Mouse (Mus musculus): ENCODE measurements around the gene Ccdc102a.

DNA sequence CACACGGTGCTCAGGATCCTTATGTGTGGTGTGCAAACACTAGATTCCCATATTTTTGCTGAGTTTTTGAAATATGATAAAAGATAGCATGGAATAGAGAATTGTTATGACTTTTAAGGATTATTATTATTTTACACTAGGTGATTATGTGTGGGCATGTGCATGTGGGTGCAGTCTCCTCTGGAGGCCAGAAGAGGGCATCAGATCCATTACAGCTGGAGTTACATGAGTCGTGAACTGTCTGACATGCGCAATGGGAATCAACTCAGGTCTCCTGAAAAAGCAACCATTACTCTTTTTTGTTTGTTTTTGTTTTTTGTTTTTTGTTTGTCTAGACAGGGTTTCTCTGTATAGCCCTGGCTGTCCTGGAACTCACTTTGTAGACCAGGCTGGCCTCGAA, 31.1 kb upstream of the Ccdc102a start:
- TF ChIP-seq CTCF (conservative IDR thresholded peaks at IDR 0.05; ENCODE audit: low read length) (peak; percentile 51), POU5F1 (IDR thresholded peaks at IDR 0.05; ENCODE audit: borderline replicate concordance, low read length) (no peak)
